Mouse (Mus musculus) B cell, adult 2 months (primary cell): ENCODE data around the gene Cacna1c.

Experiments
- DNase-seq, 2 experiments: peaks; one replicate each; pipeline ENCODE4 v3.0.0; 2022

Cacna1c gene

GRCm38 (mm10) chr6:119139561-119139960 lies 56.7 kb downstream of the Cacna1c start:
- no peak for DNase-seq

DNA sequence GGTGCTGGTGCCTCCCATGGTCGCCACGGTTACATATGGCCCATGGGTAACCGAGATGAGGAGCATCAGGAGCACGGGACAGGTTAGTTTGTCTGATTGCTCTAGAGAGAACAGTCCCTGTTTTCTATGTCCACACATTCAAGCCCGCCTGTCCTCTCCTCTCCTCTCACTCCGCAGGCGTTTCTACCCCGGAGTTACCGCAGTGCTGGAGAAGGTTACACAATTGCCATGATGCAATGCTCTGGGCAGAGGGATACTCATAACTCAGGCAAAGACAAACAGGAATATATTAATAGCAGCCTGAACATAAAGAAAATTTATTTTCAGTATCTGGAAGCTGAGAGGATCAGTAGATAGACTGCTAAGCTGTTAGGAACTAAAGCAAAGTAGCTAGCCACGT lies 58.5 kb downstream of the Cacna1c start:
- no peak for DNase-seq

DNA sequence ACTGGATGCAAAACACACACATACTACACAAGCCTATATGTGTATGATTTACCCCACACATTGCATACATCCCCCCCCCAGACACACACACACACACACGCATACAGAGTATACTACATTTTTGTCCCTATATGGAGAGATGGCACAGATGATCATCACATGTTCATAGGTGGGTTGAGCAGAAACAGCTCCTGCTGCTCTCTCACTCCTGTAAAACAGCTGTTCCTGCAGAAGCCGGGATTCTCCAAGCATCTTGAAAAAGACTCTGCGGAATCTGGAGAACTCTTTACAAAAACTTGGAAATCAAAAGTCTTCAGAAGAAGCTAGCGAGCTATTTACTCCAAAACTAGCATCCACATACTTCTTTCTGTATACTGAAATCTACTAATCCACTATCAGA lies 63.4 kb downstream of the Cacna1c start:
- no peak for DNase-seq

- DNase-seq, result no peak
These were observed 64.0 kb downstream of the Cacna1c start for GRCm38 (mm10) chr6:119132111-119132735.

GRCm38 (mm10) chr6:119129664-119130063 lies 66.6 kb downstream of the Cacna1c start:
- DNase-seq, result peak; percentile 62 to 73

- no peak for DNase-seq
These were observed 67.7 kb downstream of the Cacna1c start for GRCm38 (mm10) chr6:119128521-119128920.

DNA sequence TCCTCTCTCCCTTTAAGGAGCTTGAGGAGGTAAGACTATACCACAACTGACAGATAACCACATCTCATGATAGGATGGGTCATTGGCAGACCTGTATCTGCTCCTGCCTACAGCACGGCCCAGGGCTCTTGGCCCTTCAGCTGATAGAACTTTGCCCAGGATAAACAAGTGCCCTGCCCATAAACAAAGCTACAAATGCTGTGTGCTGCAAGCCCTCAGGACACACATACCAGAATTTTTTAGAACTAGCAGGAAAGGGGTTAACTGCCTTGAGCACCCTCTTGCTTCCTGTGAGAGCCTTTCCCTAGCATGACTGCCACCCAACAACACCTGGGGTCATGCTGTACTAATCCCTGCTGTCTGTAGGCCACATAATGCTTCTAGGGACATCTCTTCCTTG lies 68.1 kb downstream of the Cacna1c start:
- no peak for DNase-seq

- no peak for DNase-seq
These were observed 69.2 kb downstream of the Cacna1c start for GRCm38 (mm10) chr6:119126991-119127390.

GRCm38 (mm10) chr6:119118371-119118770 lies 77.8 kb downstream of the Cacna1c start:
- no peak for DNase-seq

- no peak for DNase-seq
These were observed 79.9 kb downstream of the Cacna1c start for GRCm38 (mm10) chr6:119116290-119116689.

- DNase-seq, result no peak
These were observed 82.9 kb downstream of the Cacna1c start for GRCm38 (mm10) chr6:119113362-119113761.

GRCm38 (mm10) chr6:119110369-119110768 lies 85.8 kb downstream of the Cacna1c start:
- no peak for DNase-seq

GRCm38 (mm10) chr6:119108466-119109394 lies 87.5 kb downstream of the Cacna1c start:
- peak; percentile 41 to 53 for DNase-seq

- no peak for DNase-seq
These were observed 88.3 kb downstream of the Cacna1c start for GRCm38 (mm10) chr6:119107856-119108465.

GRCm38 (mm10) chr6:119107140-119107855 lies 88.9 kb downstream of the Cacna1c start:
- no peak for DNase-seq

DNA sequence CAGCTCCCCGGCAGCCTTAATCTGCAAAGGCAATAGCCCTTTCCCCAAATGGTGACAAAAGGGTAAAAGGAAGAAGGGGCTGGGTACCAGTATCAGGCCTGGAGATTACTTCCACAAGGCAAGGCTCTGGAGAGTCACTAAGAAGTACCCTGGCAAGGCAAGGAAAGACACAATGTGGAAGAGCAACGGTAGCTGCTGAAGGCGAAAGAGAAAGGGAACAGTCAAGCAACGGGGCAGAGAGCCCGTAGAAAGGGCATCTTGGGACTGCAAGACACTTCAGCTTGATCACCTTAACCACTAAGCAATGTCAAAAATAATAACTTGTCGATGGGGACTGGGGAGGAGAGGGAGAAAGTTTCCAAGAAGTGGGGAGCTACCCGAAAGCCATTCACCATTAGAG lies 89.5 kb downstream of the Cacna1c start:
- no peak for DNase-seq

GRCm38 (mm10) chr6:119105651-119106595 lies 90.3 kb downstream of the Cacna1c start:
- no peak for DNase-seq

DNA sequence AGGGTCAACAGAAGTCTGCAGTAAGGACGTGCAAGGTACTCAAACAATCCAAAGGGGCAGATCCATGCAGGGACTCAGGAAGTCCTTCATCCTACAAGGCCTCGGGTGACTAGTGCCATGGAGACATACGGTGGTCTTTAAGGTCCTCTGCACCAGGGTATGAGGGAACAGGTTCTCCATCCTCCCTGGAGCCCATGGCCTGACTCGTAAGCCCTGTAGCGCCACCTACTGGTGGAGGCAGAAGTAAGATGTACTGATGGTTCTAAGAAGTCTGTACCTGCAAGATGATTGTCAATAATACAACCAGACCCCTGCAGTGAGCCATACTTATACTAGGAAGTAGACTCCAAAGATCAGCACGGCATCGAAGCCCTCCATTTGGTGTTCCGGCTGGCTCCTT lies 92.0 kb downstream of the Cacna1c start:
- DNase-seq, result peak; percentile 46 to 51

DNA sequence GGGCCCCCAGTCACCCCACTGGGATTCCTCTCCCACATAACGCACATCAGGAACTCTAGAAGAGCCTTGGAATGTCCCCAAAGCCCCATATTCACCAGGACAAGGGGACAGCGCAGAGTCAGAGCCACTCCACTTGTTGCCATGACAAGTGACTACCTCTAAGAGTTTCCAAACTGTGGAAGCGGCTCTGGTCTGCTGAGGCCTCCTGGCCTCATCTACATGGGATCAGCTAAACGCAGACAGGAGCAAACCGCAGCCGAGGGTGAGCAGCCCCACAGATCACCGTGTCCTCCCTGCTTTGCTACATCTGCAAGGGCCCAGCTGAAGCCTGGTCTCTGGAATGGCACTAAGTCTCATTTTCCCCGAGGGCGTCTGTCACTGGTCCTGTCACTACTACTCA lies 93.3 kb downstream of the Cacna1c start:
- DNase-seq, result no peak

DNA sequence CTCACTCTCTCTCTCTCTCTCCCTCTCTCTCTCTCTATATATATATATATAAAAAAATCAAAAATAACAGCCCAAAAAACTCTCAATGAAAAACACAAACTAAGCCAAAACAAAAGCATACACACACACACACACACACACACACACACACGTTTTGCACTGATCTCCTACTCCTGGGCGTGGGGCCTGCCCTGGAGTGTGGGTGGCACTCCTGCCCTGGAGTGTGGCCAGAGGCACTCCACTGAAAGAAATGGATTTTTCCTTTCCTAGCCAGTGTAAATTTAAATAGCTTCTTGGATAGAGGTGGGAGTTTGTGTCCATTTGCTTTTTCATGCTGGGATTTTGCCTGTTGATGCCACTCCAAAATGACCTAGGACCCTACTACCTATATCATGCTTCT lies 96.9 kb downstream of the Cacna1c start:
- DNase-seq, result no peak

DNA sequence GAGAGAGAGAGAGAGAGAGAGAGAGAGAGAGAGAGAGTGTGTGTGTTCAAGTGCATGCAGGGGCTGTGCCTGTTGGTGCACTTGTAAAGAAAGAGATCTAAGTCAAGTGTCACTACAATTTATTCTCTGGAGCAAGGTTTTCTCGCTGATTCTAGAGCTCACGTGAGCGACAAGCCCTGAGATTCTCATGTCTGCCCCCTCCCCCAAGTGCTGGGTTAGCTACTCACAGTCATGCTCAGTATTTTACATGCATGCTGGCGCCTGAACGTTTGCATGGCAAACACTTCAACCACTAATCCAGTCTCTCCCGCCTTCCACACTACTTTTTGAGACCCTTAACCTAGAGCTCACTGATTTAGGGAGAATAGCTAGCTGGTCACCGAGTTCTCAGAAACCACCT lies 99.7 kb downstream of the Cacna1c start:
- DNase-seq, result no peak

GRCm38 (mm10) chr6:119095081-119095480 lies 101.1 kb downstream of the Cacna1c start:
- no peak for DNase-seq
